Mouse (Mus musculus) small intestine, adult 2 months (tissue): ENCODE data around the gene Cacna1d.

Experiments used
- CTCF ChIP-seq: fragments of 200-500 bp; IDR thresholded peaks from 2 replicates; pipeline ENCODE4 v1.5.1; 2012; ENCODE audit warnings: low read depth, mild to moderate bottlenecking, control low read depth, inconsistent platforms, low read length, moderate library complexity, mixed read lengths; ENCODE audit not compliant: insufficient replicate concordance, insufficient read length; ENCODE audit errors: extremely low read depth
- POLR2A ChIP-seq: fragments of 200-500 bp; IDR thresholded peaks from 2 replicates; pipeline ENCODE4 v1.6.1; 2012; ENCODE audit warnings: low read depth, mild to moderate bottlenecking, control low read depth, inconsistent platforms, low read length, moderate library complexity

DNA sequence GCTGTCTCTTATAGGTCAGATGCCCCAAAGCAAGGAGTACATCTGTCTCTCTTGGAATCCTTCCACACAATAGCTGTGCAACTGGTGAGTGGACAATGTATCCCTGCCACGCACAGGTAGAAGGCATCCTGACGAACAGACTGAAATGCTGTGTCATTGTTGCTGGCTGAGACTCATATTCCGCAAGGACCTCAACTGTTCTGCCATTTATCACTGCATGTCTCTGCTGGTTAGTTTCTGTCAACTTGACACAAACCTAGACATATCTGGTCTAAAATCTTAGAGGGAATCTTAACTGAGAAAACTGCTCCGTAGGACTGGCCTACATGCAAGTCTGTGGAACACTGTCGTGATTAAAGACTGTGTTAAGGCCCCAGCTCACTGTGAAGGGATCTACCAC, 246.5 kb downstream of the Cacna1d start:
- TF ChIP-seq CTCF (no peak), POLR2A (no peak)
